Mouse (Mus musculus) brain, embryonic 14.5 days (tissue): ENCODE measurements around the gene Glb1l3.

Experiments
- CTCF ChIP-seq: fragments of 200-500 bp; IDR thresholded peaks from 2 replicates; pipeline ENCODE4 v1.5.1; 2012; ENCODE audit warnings: inconsistent platforms, mild to moderate bottlenecking, moderate library complexity, borderline replicate concordance; ENCODE audit not compliant: insufficient read depth, insufficient read length; ENCODE audit errors: extremely low read depth
- POLR2A ChIP-seq: fragments of 200-500 bp; IDR thresholded peaks from 2 replicates; pipeline ENCODE4 v1.6.1; 2012; ENCODE audit warnings: mild to moderate bottlenecking, inconsistent platforms, borderline replicate concordance; ENCODE audit not compliant: poor library complexity, insufficient read depth, insufficient read length, severe bottlenecking; ENCODE audit errors: extremely low read depth

GRCm38 (mm10) chr9:26831089-26831488, 29.6 kb downstream of the Glb1l3 start:
- TF ChIP-seq POLR2A = no peak
- no peak for TF ChIP-seq CTCF
